Mouse (Mus musculus) cerebellum, postnatal 10 days (tissue): ENCODE measurements around the gene Gm10318.
A peak's percentile ranks its signal among the peaks of the same experiment; 100 is the strongest.

Source experiments
- DNase-seq, 2 experiments: peaks; one replicate each; pipeline ENCODE4 v3.0.0; 2021; ENCODE audit warnings: mixed read lengths in 2 of 2

Gene Gm10318

GRCm38 (mm10) chr10:77852559-77852958 lies at the start of gene Gm10318:
Gm10318 (plus strand) TSS chr10:77852859.
- DNase-seq, result no peak

DNA sequence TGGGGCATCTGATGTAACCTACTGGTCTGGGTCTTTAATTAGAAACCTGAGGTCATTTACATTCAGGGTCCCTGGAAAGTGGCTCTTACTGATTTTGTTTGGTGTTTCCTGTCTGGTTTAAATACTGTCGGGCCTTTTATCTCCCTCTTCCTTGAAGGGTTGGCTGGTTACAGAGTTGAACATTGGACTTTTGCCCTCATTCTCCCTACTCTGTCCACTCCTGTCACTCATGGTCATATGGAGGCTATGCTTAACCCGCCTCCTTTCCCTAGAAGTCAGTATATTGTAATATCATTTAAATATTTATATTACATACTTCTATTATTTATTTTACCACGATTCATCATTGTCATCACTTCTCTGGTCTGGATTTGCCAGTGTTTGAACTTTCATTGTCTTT lies 48.6 kb upstream of the Gm10318 start:
- DNase-seq, result no peak

GRCm38 (mm10) chr10:77811743-77812142 lies 40.9 kb upstream of the Gm10318 start, which contains the start of gene Gm9507:
Gm9507 (minus strand) TSS chr10:77811843.
- DNase-seq, result no peak

- DNase-seq, result no peak
These were observed 38.3 kb upstream of the Gm10318 start, which contains the start of gene Gm2696 for GRCm38 (mm10) chr10:77814382-77814781. Gm2696 (plus strand) TSS chr10:77814682.

GRCm38 (mm10) chr10:77815514-77815913 lies 37.1 kb upstream of the Gm10318 start:
- peak in 1 of 2 experiments; percentile 26 for DNase-seq

DNA sequence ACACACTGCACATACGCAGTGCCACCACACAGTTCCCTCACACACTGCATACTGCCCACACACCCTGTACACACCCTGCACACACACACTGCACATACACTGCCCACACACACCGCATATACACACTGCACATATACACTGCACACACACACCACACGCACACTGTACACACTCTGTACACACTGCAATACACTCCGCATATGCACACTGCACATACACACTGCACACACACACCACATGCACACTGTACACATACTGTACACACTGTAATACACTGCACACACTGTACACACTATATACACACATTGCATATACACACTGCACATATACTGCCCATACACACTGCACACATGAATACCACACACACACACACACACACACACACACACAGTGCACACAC lies 34.1 kb upstream of the Gm10318 start:
- DNase-seq, result no peak

- DNase-seq, result no peak
These were observed 33.5 kb upstream of the Gm10318 start for GRCm38 (mm10) chr10:77819203-77819602.

DNA sequence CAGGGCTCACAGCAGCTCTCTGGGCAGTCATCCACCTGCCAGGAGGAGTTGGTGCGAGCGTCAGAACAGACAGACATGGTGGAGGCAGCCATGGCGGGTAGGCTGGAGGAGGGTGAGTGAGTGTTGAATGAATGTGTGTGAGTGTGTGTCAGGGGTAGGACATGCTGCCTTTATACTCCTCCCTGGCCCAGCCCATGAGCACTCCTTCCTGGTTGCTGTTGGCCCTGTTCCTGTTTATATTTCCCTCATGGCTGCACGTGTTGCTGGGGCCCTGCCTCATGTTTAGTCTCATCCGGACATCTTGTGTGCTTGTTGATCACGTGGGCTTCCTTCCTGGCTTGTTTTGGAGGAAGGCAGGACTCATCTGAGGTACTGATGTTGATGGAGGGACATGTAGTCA lies 25.7 kb upstream of the Gm10318 start, which contains the start of gene Krtap10-4:
Gene Krtap10-4 (minus strand): TSS at position 145 of the 400 bp plus-strand sequence.
- no peak for DNase-seq

DNA sequence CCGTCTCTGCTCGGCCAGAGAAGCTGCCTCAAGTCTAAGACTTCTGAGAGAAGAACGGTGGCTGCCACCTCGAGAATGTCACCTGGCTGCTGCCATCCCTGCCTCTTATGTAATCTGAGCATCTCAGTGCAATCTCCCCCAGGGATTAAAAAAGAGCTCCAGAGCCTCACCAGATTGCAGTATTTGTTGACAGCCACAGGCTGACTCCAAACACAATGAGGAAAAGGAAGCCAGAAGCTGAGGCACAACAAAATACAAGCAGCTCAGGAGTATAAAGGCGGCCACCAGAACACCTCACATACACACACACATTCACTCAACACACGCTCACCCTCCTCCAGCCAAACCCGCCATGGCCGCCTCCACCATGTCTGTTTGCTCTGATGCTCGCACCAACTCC lies 17.0 kb upstream of the Gm10318 start, which contains the start of gene Krtap10-10:
Gene Krtap10-10 (plus strand): TSS at position 301 of the 400 bp plus-strand sequence.
- no peak for DNase-seq

GRCm38 (mm10) chr10:77839006-77839405 lies 13.7 kb upstream of the Gm10318 start:
- DNase-seq, result no peak

GRCm38 (mm10) chr10:77846503-77846902 lies 6.2 kb upstream of the Gm10318 start, which contains the start of gene Gm36176:
Gm36176 (plus strand) TSS chr10:77846803.
- no peak for DNase-seq

DNA sequence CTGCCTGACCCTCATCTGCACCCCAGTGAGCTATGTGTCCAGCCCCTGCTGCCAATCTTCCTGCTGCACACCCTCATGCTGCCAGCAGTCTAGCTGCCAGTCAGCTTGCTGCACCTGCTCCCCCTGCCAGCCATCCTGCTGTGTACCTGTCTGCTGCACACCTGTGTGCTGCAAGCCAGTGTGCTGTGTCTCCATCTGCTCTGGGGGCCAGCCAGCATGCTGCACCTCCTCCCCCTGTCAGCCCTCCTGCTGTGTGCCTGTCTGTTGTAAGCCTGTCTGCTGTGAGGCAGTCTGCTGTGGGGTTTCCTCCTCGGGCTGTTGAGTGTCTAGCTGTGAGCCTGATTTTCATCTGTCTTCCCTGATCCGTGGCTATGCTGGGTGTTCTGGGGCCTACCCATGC lies 5.7 kb upstream of the Gm10318 start:
- DNase-seq, result peak; percentile 64 to 77

DNA sequence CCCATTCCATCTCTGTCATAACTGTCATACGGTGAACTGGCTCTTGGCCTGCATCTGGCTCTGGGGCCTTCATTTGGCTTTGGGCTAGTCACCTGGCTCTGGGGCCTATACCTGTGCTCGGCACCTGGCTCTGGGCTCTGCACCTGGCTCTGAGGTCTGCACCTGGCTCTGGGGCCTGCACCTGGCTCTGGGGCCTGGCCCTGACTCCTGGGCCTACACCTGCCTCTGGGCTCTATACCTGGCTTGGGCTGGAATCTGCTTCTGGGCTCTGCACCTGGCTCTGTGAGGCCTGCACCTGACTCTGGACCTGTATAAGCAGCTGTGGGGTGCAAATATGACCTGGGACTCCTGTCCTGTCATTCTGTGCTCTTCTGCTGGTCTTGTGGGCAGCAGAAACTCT lies 5.1 kb upstream of the Gm10318 start:
- DNase-seq, result no peak

DNA sequence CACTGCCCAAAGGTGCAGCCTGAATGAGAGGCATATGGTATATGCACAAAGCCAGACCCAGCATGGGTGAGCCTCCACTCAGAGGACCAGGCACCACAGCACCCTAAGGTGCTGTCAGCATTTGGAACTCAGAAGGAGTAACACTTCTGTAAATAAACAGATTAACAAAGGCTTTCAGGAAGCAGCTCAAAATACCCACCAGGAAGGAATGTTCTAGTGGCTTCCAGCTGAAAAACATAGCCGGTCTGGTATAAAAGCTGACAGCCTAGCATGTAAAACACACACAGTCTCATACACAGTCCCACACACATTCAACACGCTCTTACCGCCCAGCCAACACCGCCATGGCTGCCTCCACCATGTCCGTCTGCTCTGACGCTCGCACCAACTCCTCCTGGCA lies 9.0 kb downstream of the Gm10318 start, which contains the start of gene Gm3285:
Gene Gm3285 (plus strand): TSS at position 301 of the 400 bp plus-strand sequence.
- DNase-seq, result no peak

DNA sequence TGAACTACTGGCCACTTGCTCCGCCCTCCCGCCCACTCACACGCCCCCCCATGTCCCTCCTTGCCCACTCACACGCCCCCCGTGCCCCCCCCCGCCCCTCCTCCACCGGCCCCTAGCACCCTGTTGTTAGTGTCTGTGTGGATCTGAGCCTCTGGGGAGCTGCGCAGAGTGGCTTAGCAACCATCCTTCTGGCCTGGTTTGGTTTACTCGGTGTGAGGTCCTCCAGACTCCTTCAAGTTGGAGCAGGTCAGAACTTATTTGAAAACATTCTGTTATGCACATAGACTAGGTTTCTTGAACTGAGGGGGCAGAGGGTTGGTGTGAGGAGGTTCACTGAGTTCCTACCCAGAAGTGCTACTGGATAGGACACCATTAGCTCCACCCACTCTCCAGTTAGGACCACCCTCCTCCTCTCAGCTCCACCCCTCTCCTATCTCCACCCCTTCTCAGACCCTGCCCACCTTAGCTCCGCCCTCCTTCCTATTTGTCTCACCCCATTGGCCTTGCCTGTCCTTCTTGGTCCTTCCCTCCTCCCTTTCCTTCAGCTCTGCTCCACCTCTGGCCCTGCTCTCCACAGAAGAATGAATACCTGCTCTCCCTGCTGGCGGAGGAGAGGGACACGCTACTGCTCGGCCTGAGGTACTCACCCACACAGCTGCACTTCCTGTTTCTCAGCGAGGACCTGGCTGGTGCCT lies 11.6 kb downstream of the Gm10318 start:
- DNase-seq, result no peak

DNA sequence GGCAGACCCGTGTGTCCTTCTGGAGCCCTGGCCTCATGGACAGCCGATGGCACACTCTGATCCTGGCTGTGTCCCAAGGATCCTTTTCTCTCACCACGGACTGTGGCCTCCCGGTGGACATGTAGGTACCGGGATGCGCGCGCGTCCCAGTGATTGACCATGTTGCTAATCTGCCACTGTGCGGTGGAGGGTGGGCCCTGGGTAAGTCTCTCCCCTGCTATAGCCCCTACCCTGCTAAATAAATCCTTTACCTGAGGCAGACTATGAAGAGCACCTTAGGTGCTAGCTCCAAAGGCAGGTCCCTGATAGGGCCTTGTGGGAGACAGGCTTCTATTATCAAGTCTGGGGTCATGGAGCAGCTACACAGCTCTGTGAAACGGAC lies 12.1 kb downstream of the Gm10318 start:
- peak; percentile 26 to 32 for DNase-seq

- DNase-seq, result no peak
These were observed 14.9 kb downstream of the Gm10318 start for GRCm38 (mm10) chr10:77867546-77867945.

GRCm38 (mm10) chr10:77869651-77870050 lies 17.0 kb downstream of the Gm10318 start:
- DNase-seq, result no peak

DNA sequence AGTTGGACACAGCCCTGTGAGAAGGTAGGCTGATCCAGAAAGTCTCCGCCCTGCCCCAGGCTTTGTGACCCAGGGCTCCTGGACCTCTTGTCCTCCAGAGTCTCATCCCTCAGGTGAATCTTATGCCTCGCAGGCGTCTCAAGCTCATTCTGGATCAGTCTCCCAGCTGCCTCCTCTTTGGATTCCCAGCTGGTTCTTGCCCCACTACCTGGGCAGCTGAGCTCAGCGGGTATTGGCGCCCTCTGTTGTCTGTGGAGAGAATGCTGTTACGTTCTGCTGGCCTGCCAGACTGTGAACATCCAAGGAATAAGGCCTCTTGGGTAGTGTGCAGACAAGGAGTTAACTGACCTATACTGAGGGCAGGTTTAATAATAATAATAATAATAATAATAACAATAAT lies 26.3 kb downstream of the Gm10318 start:
- peak; percentile 50 to 52 for DNase-seq

- no peak for DNase-seq
These were observed 27.6 kb downstream of the Gm10318 start for GRCm38 (mm10) chr10:77880305-77880704.

DNA sequence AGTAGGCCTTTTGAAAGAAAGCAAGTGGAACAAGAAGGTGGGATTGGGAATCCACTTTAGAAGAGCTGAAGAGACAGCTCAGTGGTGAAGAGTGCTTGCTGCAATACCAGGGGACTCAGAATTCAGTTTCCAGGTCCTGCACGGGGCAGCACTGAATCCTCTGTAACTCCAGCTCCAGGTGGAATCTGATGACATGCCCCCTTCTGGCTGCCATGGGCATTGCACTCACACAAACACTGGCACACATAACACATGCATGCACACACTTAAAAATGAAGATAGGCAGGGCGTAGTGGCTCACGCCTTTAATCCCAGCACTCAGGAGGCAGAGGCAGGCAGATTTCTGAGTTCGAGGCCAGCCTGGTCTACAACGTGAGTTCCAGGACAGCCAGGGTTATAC lies 29.9 kb downstream of the Gm10318 start:
- DNase-seq, result no peak

DNA sequence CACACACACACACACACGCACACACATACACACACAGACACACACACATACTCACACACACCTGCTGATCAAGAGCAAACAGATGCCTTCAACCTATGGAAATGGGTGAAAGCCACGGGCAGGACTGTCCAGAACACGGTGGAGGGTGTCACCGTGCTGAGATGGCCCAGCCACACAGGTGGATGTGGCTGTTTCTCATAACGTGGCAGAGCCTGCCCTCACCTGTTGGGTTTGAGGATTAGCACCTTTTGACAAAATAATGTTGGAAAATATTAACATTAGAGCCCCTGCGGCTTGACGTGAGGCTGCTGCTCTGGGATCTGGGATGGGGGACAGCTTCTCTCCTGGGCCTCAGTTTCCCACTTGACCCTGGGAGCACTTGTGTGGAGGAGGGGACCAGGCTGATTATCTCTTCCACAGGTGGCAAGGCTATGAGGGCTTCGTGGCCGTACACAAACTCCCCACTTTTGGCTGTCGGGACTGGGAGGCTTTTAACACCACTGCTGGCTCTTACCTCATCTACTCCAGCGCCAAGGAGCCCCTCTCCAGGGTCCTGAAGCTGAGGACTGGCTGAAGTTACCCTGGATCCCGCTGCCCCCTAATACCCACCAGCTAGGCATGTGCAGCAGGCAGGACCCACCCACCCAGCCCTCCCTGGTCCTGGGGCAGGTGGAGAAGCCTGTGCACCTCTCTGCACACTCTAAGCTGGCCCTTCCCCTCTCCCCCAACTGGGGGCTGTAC lies 33.5 kb downstream of the Gm10318 start:
- DNase-seq, result peak in 1 of 2 experiments; percentile 32

DNA sequence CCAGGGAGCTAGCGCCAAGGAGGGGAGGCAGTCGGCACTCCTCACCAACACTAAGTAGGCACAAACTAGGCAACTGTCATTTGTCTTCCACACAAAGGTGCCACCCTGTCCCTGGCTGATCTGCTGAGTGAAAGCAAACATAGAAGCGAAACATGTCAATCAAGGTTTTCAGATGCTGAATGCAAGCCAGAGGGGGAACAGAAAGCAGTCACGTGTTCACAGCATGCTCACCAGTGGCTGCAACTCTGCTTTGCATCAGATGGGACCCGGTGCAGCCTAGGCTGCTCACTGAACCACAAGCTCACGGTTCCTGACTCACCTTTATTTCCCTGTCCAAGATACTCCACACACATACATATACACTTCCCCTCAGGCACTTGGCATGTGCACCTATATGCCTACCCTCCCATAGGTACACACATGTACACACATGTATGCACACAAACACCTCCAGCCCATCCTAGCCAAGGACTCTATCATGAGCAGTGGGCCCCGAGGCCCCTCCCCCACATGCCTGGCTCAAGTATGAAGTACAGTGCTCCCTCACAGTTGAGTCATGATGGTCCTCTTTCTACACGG lies 38.4 kb downstream of the Gm10318 start:
- DNase-seq, result no peak
